Mouse (Mus musculus) olfactory bulb, adult 2 months (tissue): ENCODE results near the gene Vinac1. TPM values are rescaled to one million over a fixed set of nuclear protein-coding genes. Genes with fewer than 3 reads are reported as not detected.

Source experiments
- H3K27ac ChIP-seq: fragments of 200-500 bp; 2 replicates; pipeline ENCODE4 v1.5.1; 2012; ENCODE audit warnings: low read depth, low read length; ENCODE audit not compliant: insufficient read depth
- H3K4me1 ChIP-seq: fragments of 200-500 bp; 2 replicates; pipeline ENCODE4 v1.6.1; 2012; ENCODE audit warnings: low read length; ENCODE audit not compliant: control insufficient read depth, insufficient read depth
- H3K4me3 ChIP-seq: fragments of 200-500 bp; 2 replicates; pipeline ENCODE4 v1.5.1; 2012; ENCODE audit warnings: mild to moderate bottlenecking, low read depth, low read length, moderate library complexity; ENCODE audit not compliant: insufficient read depth
- CTCF ChIP-seq: fragments of 200-500 bp; IDR thresholded peaks from 2 replicates; pipeline ENCODE4 v1.5.1; 2012; ENCODE audit warnings: low read depth, mild to moderate bottlenecking, low read length, moderate library complexity; ENCODE audit not compliant: insufficient read depth
- POLR2A ChIP-seq: fragments of 200-500 bp; IDR thresholded peaks from 2 replicates; pipeline ENCODE4 v1.6.1; 2012; ENCODE audit warnings: mild to moderate bottlenecking, low read depth, low read length, moderate library complexity; ENCODE audit not compliant: insufficient read depth
- WGBS: fragments of 180-500 bp; shearing (Covaris S2); methylation state at CpG from one replicate; pipeline ENCODE4 v1.1.7; 2018; 5-methylcytosine and 5-hydroxymethylcytosine counted together
- polyA plus RNA-seq: library from polyadenylated mRNA; stranded (reverse); fragments of >200 nt; gene quantifications from 2 replicates; pipeline ENCODE4 v1.2.4, GENCODE M21; 2012; ENCODE audit warnings: low replicate concordance; ENCODE audit not compliant: missing spikeins, insufficient read depth, insufficient read length

Gene Vinac1
- polyA plus RNA-seq, 1 experiment, result not detected

DNA sequence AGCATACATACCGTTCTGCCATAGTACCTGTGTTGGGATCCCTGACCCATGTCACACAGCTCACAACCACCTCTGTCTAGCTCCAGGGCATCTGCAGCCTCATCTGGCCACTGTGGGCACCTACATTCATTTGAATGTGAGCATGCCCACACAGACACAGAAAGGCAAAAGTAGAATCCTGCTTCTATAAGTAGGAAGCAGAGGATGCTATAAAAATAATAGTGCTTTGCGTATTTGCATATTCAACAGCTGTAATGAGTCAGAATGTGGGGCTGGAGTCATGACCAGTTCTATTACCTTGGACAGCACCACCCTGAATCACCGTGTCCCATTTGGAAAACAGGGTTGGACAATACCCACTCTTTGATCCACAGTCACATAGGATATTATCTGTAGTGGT is 22.3 kb upstream of the Vinac1 start:
- TF ChIP-seq POLR2A (no peak), CTCF (no peak)
- 70% methylated on average over 3 of the region's 3 CpGs for WGBS
- Histone ChIP-seq H3K4me1 (peaks cover 6% of the 10 kb centered on the region), H3K27ac (no peak overlapping the region), H3K4me3 (no peak overlapping the region)

DNA sequence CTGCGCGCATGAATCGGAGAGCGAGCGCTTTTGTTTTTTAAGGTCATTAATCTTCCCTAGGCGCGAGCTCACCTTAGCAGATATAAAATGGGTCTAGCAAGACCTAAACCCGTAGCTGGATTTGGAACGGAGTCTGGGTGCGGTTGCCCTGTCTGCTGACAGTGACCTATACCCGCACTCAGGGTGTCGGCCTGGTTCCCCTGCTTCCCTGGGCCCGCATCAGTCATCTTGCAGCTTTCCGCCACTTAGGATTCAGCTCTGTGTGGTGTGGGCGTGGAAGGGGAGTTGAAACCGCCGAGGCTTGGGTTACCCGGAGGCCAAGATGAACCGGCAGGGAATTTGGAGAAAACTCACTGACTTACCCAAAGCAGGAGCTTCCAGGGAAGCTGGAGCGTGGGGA is 18.4 kb upstream of the Vinac1 start:
- TF ChIP-seq CTCF (no peak), POLR2A (no peak)
- under 1% methylated on average over 20 of the region's 20 CpGs for WGBS
- Histone ChIP-seq H3K27ac (0 out of 2 replicates have a peak overlapping the region, but pooled peaks have one; percentile 11), H3K4me1 (peaks cover 6% of the 10 kb centered on the region), H3K4me3 (peak overlapping the region; percentile 63)

DNA sequence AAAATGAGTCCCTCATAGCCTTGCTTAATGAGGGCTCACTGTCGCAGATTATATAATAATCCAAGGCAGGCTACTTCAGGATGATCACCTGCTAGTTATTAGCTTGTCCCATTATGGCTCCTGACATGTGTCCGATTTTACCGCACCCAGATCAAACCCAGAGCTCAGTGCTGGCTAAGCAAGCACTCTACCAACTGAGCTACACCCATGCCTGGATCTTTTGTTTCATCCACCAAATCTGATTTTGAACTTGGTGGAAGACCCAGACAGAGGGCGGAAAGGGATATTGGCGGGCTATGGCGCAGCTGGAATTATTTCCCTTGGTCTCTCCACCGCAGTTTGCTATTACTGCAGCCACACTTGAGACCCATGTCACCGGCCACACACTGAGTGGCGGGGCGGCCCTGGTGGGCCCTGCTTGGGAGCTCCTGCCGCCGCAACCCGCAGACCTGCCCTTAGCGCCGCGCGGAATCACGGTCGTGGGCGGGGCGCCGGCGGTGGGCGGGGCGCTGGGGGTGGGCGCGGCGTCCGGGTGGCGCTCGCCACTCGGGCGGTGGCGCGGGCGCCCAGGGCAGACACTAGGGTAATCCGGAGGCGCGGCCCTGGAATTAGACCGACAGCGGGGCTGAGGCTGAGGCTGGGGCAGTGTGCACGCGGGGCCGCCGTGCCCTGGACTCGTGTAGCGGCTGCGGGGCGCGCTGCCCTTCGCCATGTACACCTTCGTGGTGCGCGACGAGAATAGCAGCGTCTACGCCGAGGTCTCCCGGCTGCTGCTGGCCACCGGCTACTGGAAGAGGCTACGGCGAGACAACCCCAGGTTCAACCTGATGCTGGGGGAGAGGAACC is 17.7 kb upstream of the Vinac1 start, which contains the start of gene Ttl:
TSS of gene Ttl (plus strand) at position 506 of the 846 bp plus-strand sequence.
- H3K4me3 ChIP-seq, result peak within 1 kb of the TSS; percentile 63
- peaks cover 6% of the 10 kb centered on the region for H3K4me1 ChIP-seq
- H3K27ac ChIP-seq, result 0 out of 2 replicates have a peak within 1 kb of the TSS, but pooled peaks have one; percentile 11
- WGBS, result under 1% methylated on average over 62 of the region's 62 CpGs
- TF ChIP-seq CTCF, result no peak
- TF ChIP-seq POLR2A, result peak; percentile 79

DNA sequence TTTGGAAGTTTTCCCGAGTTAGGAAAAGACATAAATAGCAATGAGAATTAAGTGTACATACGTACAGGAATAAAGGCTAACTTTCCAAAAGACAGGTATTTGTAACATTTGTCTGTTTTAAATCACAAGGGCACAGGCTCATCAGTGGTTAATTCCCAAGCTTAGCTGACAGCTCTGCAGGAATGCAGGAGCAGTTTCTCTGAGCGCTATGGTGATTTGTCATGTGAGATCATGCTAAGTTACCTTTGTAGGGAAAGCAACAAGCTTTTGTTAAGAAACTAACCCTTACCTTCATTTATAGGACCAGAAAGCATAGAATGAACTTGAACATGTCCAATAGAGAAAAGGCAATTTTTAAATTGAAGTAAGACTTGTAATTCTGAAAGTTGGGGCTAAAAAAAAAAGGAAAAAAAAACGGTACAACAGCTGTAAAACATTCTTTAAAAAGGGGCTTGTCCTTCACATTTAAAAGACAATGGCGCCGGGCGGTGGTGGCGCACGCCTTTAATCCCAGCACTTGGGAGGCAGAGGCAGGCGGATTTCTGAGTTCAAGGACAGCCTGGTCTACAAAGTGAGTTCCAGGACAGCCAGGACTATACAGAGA is 13.6 kb upstream of the Vinac1 start:
- H3K27ac ChIP-seq, result no peak overlapping the region
- H3K4me1 ChIP-seq, result no peaks in the 10 kb centered on the region
- TF ChIP-seq CTCF (no peak), POLR2A (no peak)
- WGBS, result 84% methylated on average over 10 of the region's 10 CpGs
- H3K4me3 ChIP-seq, result no peak overlapping the region

DNA sequence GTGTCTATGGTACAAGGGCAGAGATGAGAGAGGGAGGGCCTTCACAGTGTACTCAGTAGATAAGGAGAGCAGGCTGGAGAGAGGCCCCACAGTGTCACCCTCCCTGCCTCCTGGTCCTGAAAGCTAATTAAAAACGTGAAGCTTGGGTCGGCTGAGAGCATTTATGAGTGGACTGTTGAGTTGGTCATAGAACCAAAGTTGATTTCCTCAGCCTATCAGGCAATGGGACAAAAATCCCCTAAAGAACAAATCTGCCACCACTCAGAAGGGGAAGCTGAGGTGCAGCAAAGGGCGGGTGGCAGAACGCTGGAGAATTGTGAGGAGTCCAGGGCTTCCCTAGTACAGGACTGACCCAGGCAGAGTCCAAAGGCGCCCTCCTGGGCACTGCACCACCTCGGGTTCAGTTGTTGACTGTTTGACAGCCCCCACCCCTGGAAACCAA is 10.0 kb upstream of the Vinac1 start:
- Histone ChIP-seq H3K4me1 (no peaks in the 10 kb centered on the region), H3K4me3 (no peak overlapping the region), H3K27ac (no peak overlapping the region)
- TF ChIP-seq POLR2A, result no peak
- TF ChIP-seq CTCF, result no peak
- 92% methylated on average over 6 of the region's 6 CpGs for WGBS

DNA sequence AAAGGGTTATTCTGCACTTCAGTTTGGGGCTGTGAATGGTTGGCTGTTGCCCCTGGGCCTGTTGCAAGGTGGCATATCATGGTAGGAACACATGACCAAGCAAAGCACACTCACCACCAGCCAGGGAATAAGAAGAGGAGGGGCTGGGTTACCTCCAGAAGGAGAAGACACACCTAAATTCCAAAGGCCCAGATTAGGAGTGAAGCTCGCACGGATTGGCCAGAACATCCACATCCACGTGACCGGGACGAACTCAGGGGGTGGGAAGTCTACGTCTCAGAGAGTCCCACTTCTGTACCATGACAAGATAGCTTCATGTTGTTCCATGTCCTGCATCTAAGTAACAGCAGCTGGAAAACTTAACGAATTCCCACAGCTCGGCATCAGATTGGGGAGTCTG is 9.3 kb upstream of the Vinac1 start:
- Histone ChIP-seq H3K4me1 (no peaks in the 10 kb centered on the region), H3K27ac (no peak overlapping the region), H3K4me3 (no peak overlapping the region)
- TF ChIP-seq POLR2A (no peak), CTCF (no peak)
- WGBS, result 95% methylated on average over 8 of the region's 8 CpGs

DNA sequence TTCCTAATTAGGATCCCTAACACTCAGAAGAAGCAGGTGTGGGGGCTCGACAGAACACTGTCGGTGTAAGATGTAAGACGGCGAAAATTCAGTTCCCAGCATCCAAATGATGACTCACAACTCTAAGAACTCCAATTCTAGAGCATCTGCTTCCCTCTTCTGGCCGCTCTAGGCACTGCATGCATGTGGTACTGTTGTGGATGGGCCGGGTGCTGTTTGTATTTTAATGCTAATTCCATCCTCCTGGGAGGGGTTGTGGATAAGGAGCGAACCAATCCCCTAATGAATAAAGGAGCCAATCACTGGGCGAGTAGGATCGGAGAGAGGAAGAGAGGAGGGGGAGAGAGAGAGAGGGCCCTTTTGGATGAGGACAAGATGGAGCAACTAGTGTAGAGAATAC is 8.6 kb upstream of the Vinac1 start:
- TF ChIP-seq POLR2A (no peak), CTCF (no peak)
- H3K4me3 ChIP-seq, result no peak overlapping the region
- WGBS, result 41% methylated on average over 9 of the region's 9 CpGs
- H3K27ac ChIP-seq, result no peak overlapping the region
- H3K4me1 ChIP-seq, result no peaks in the 10 kb centered on the region

DNA sequence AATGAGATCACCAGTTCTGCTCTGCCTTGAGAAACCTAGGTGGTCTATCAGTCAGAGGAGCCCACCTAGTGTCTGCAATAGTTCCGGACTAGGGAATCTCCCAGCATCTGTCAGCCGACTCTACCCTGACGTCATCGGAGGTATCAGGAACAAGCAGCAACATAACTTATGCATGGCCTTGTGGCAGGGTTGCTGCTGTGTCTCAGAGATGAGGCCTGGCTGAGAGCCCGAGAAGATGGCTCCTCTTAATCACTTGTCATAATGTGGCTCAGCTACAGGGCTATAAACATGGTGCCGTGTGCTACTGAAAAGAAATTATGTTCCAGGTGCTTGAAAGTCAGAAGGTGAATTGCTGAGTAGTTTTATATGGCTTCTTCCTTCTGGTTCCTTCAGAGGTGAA is 7.8 kb upstream of the Vinac1 start:
- no peak for TF ChIP-seq POLR2A
- no peak for TF ChIP-seq CTCF

DNA sequence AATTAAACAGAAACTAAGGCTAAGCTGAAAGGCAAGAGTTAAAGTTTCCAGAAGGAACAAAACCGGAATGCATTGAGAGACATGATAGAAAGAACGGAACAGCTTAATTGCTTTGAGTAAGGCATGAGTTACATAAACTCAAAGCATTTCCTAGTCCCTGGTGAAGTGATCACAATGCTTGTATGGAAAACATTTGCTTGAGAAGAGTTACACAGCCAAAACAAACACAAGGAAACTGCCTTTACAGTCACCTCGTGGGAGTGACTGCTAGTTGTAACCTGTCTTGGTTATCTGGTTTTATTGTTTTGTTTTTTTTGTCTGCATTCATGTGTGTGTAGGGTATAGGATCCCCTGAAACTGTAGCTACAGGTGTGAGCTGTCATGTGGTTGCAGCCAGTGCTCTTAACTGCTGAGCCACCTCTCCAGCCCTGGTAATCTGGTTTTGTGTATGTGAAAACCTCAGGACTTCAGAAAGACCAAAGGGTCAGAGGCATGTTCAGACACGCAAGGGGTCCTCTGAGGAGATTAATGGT is 4.5 kb upstream of the Vinac1 start:
- Histone ChIP-seq H3K4me1 (no peaks in the 10 kb centered on the region), H3K27ac (no peak overlapping the region), H3K4me3 (no peak overlapping the region)
- no peak for TF ChIP-seq CTCF
- no peak for TF ChIP-seq POLR2A
- WGBS, result 65% methylated on average over 4 of the region's 4 CpGs

More for the DNA sequence above, 7.8 kb upstream of the Vinac1 start:
- 93% methylated on average over 6 of the region's 6 CpGs for WGBS
- Histone ChIP-seq H3K4me3 (no peak overlapping the region), H3K27ac (no peak overlapping the region), H3K4me1 (no peaks in the 10 kb centered on the region)
